In genomic region chr17:13337931-13338330, GRCm38 (mm10) we compare ENCODE assay signal across 31 mouse cellular contexts. TPM values are rescaled to one million over a fixed set of nuclear protein-coding genes. Genes with fewer than 3 reads are reported as not detected.
DNase-seq lines count a peak whose midpoint lies in the region; ATAC-seq and TF ChIP-seq lines count a peak whose summit lies in the region.
"Not testable (repeated sequence)": the region's sequence is repeated elsewhere in the genome, so short reads cannot be mapped to it uniquely, and the experiment has no call there.
"Had no signal": no experiment of that assay in that cellular context is flagged by ENCODE, and none has a peak within 500 bp of the region (broad histone marks: within the 10 kb centered on the region; RNA-seq: fewer than 3 reads in every experiment).

No protein-coding gene starts in this region.

- ATAC-seq in forebrain, embryonic 12.5 days (ENCODE audit: low FRiP score) = peak; percentile 17; the same call in 1 of the 2 replicates
- ATAC-seq in hindbrain, embryonic 11.5 days (ENCODE audit: low FRiP score) = peak; percentile 22; the same call in 1 of the 2 replicates
- ATAC-seq in intestine, embryonic 15.5 days = peak; percentile 39
- ATAC-seq in neural tube, embryonic 13.5 days (ENCODE audit: low read depth) = 0 out of 2 replicates have a peak, but pooled peaks have one; percentile 28

- not testable (repeated sequence) for H3K27me3 ChIP-seq in forebrain, embryonic 12.5 days; hindbrain, embryonic 11.5 days (ENCODE audit: control insufficient read depth, insufficient read depth, low read length); intestine, embryonic 15.5 days (replicated peaks); limb, embryonic 10.5 days (ENCODE audit: low read depth, poor library complexity, severe bottlenecking); neural tube, embryonic 13.5 days

- WGBS in forebrain, embryonic 12.5 days = 68% methylated on average over 1 of the region's 1 CpGs
- WGBS in hindbrain, embryonic 11.5 days = 56% methylated on average over 1 of the region's 1 CpGs
- WGBS in intestine, embryonic 15.5 days = 63% methylated on average over 1 of the region's 1 CpGs
- WGBS in limb, embryonic 10.5 days = 72% methylated on average over 1 of the region's 1 CpGs
- 52% methylated on average over 1 of the region's 1 CpGs for WGBS in neural tube, embryonic 13.5 days

- in situ Hi-C loops in ES-E14 (cut with MboI; ENCODE audit: low sequenced_read_pairs in 2 of 2, unreplicated experiment in 2 of 2) = not testable (repeated sequence)

- DNase-seq in ES-E14 (ENCODE audit: low read depth, low spot score) = peak; percentile 33
- DNase-seq in hindbrain, embryonic 11.5 days (ENCODE audit: low spot score) = not testable (repeated sequence)
- peak; percentile 24 for DNase-seq in limb, embryonic 10.5 days (ENCODE audit: low spot score)

- H3K4me1 ChIP-seq in ES-E14 (ENCODE audit: control insufficient read depth in 2 of 2, insufficient read depth in 2 of 2, low read length in 2 of 2, poor library complexity in 1 of 2); forebrain, embryonic 12.5 days; hindbrain, embryonic 11.5 days (replicated peaks; ENCODE audit: control insufficient read depth, insufficient read depth, low read length); intestine, embryonic 15.5 days (replicated peaks); limb, embryonic 10.5 days; neural tube, embryonic 13.5 days (replicated peaks): not testable (repeated sequence)

- H3K36me3 ChIP-seq in ES-E14 (ENCODE audit: control insufficient read depth, insufficient read depth, low read length, poor library complexity, severe bottlenecking); forebrain, embryonic 12.5 days (replicated peaks); hindbrain, embryonic 11.5 days (ENCODE audit: control insufficient read depth, insufficient read depth, low read length); intestine, embryonic 15.5 days; limb, embryonic 10.5 days; neural tube, embryonic 13.5 days: not testable (repeated sequence)

- not testable (repeated sequence) for H3K9me3 ChIP-seq in ES-E14 (ENCODE audit: control insufficient read depth, insufficient read depth, low read depth, low read length); hindbrain, embryonic 11.5 days (ENCODE audit: control insufficient read depth, low read length); intestine, embryonic 15.5 days
- H3K9me3 ChIP-seq in forebrain, embryonic 12.5 days = peaks cover 20% of the 10 kb centered on the region
- peaks cover 11% of the 10 kb centered on the region; the same call in 1 of the 2 replicates for H3K9me3 ChIP-seq in limb, embryonic 10.5 days (replicated peaks)
- peaks cover 22% of the 10 kb centered on the region for H3K9me3 ChIP-seq in neural tube, embryonic 13.5 days

- H3K27ac ChIP-seq in ES-E14 (ENCODE audit: insufficient read depth, low read depth, low read length, poor library complexity, severe bottlenecking); forebrain, embryonic 12.5 days; hindbrain, embryonic 11.5 days (ENCODE audit: low read depth, low read length); intestine, embryonic 15.5 days; limb, embryonic 10.5 days; neural tube, embryonic 13.5 days (replicated peaks): not testable (repeated sequence)

- H3K4me3 ChIP-seq in ES-E14 (ENCODE audit: insufficient read depth in 1 of 2, low read depth in 1 of 2, low read length in 2 of 2, poor library complexity in 1 of 2, severe bottlenecking in 1 of 2); forebrain, embryonic 12.5 days (replicated peaks); hindbrain, embryonic 11.5 days (ENCODE audit: low read depth, low read length); intestine, embryonic 15.5 days (replicated peaks); limb, embryonic 10.5 days; neural tube, embryonic 13.5 days: not testable (repeated sequence)

- H3K9ac ChIP-seq in ES-E14 (ENCODE audit: insufficient read depth, low read depth, low read length, poor library complexity, severe bottlenecking); forebrain, embryonic 12.5 days; hindbrain, embryonic 11.5 days (ENCODE audit: low read depth, low read length); intestine, embryonic 15.5 days; neural tube, embryonic 13.5 days: not testable (repeated sequence)

- not testable (repeated sequence) for H3K4me2 ChIP-seq in forebrain, embryonic 12.5 days; hindbrain, embryonic 11.5 days (replicated peaks; ENCODE audit: low read depth, low read length); intestine, embryonic 15.5 days (replicated peaks); neural tube, embryonic 13.5 days

TF ChIP-seq in ES-E14, 5 proteins besides CTCF, POLR2A, EP300 and RAD21:
- TF ChIP-seq ZNF384 (IDR thresholded peaks at IDR 0.05; ENCODE audit: low read depth, low read length) = peak; percentile 68; the same call in 1 of the 2 replicates

RNA-seq across cellular contexts. Expression of gene Tcp10c, which starts 16.4 kb away (rescaled TPM):
- not detected in 2 replicates for total RNA-seq in ES-E14 (2012; rRNA removed)
- not detected in 2 replicates for polyA plus RNA-seq in forebrain, embryonic 12.5 days (2016; fragmentation: Nextera tagmentation; extraction: Ambion mirVana)
- not detected in 2 replicates for polyA plus RNA-seq in hindbrain, embryonic 11.5 days (2014; fragmentation: Nextera tagmentation; extraction: Ambion mirVana)
- not detected in 2 replicates for polyA plus RNA-seq in intestine, embryonic 15.5 days (2015; fragmentation: Nextera tagmentation; extraction: Ambion mirVana)
- polyA plus RNA-seq in limb, embryonic 10.5 days (2016; fragmentation: Nextera tagmentation; extraction: Ambion mirVana) = not detected in 2 replicates
- polyA plus RNA-seq in neural tube, embryonic 13.5 days (2015; fragmentation: Nextera tagmentation; extraction: Ambion mirVana) = 0.11 and 0.17 TPM in 2 replicates
- total RNA-seq: adrenal gland, adult 2 months; adrenal gland, postnatal 36 days; common myeloid progenitor, adult 5-6 weeks; forebrain, postnatal 0 days; gastrocnemius, adult 8-10 months; gastrocnemius, postnatal 4 days; heart, adult 8-10 months; heart, postnatal 25 days; left cerebral cortex, adult 2 months; left cerebral cortex, postnatal 25 days; megakaryocyte progenitor cell, adult 5-6 weeks; MEL had no signal
- polyA plus RNA-seq: activated CD4-positive, CD25-positive, alpha-beta regulatory T cell, adult 4 months; adrenal gland, adult 2 months; brain, embryonic 14.5 days; CD4-positive, CD25-positive, alpha-beta regulatory T cell, adult 4 months; embryonic facial prominence, embryonic 13.5 days; forebrain, embryonic 10.5 days; forebrain, postnatal 0 days; heart, embryonic 15.5 days; hindbrain, embryonic 16.5 days; intestine, postnatal 0 days; limb, embryonic 13.5 days; liver, embryonic 11.5 days; liver, embryonic 16.5 days; lung, embryonic 15.5 days; midbrain, embryonic 10.5 days had no signal
